Mouse (Mus musculus) brain, embryonic 14.5 days (tissue): ENCODE data around the gene Pagr1a.

ENCODE experiments used
- CTCF ChIP-seq: fragments of 200-500 bp; IDR thresholded peaks from 2 replicates; pipeline ENCODE4 v1.5.1; 2012; ENCODE audit warnings: inconsistent platforms, mild to moderate bottlenecking, moderate library complexity, borderline replicate concordance; ENCODE audit not compliant: insufficient read depth, insufficient read length; ENCODE audit errors: extremely low read depth
- POLR2A ChIP-seq: fragments of 200-500 bp; IDR thresholded peaks from 2 replicates; pipeline ENCODE4 v1.6.1; 2012; ENCODE audit warnings: mild to moderate bottlenecking, inconsistent platforms, borderline replicate concordance; ENCODE audit not compliant: poor library complexity, insufficient read depth, insufficient read length, severe bottlenecking; ENCODE audit errors: extremely low read depth

DNA sequence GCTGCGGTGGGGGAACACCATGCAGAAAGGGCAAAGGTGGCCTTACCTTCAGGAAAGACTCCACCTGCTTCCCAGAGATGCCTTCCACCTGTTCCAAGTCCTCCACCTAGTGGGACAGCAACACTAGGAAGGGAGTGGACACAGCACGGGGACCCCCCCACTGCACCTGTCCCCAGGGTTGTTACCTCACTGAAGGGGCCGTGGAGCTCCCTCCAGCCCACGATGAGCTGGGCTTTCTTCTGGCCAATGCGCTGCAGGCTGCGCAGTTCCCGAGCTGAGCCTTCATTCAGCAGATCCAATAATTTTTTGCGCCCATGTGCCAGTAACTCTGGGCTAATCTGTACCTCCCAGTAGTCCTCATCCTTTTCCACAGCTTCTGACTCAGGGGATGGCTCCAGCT, 10.7 kb upstream of the Pagr1a start:
- TF ChIP-seq POLR2A (no peak), CTCF (no peak)
